Mouse (Mus musculus): ENCODE results near the gene Ppm1l.
A peak's percentile ranks its signal among the peaks of the same experiment; 100 is the strongest.

Ppm1l gene

GRCm38 (mm10) chr3:69494233-69495010, 177.8 kb downstream of the Ppm1l start:
- DNase-seq (ENCODE audit: low spot score): no peak

- DNase-seq (ENCODE audit: low spot score): no peak
These were observed 180.5 kb downstream of the Ppm1l start for GRCm38 (mm10) chr3:69497178-69497577.

- DNase-seq (ENCODE audit: low spot score): no peak
These were observed 185.3 kb downstream of the Ppm1l start for GRCm38 (mm10) chr3:69502009-69502408.

- no peak for DNase-seq (ENCODE audit: low spot score)
These were observed 185.9 kb downstream of the Ppm1l start for GRCm38 (mm10) chr3:69502527-69502926.

- DNase-seq (ENCODE audit: low spot score): no peak
These were observed 188.4 kb downstream of the Ppm1l start for GRCm38 (mm10) chr3:69505090-69505489.

- no peak for DNase-seq (ENCODE audit: low spot score)
These were observed 189.7 kb downstream of the Ppm1l start for GRCm38 (mm10) chr3:69506352-69506751.

GRCm38 (mm10) chr3:69509411-69509952, 192.8 kb downstream of the Ppm1l start:
- DNase-seq (ENCODE audit: low spot score): no peak

- no peak for DNase-seq (ENCODE audit: low spot score)
These were observed 195.2 kb downstream of the Ppm1l start for GRCm38 (mm10) chr3:69511881-69512280.

GRCm38 (mm10) chr3:69512402-69512801, 195.7 kb downstream of the Ppm1l start:
- no peak for DNase-seq (ENCODE audit: low spot score)

GRCm38 (mm10) chr3:69515730-69516350, 199.2 kb downstream of the Ppm1l start:
- no peak for DNase-seq (ENCODE audit: low spot score)

- DNase-seq (ENCODE audit: low spot score): no peak
These were observed 202.5 kb downstream of the Ppm1l start for GRCm38 (mm10) chr3:69519188-69519587.

- no peak for DNase-seq (ENCODE audit: low spot score)
These were observed 203.3 kb downstream of the Ppm1l start for GRCm38 (mm10) chr3:69519789-69520558.

- no peak for DNase-seq (ENCODE audit: low spot score)
These were observed 205.6 kb downstream of the Ppm1l start for GRCm38 (mm10) chr3:69522270-69522669.

GRCm38 (mm10) chr3:69524356-69525071, 207.9 kb downstream of the Ppm1l start:
- DNase-seq (ENCODE audit: low spot score): peak; percentile 93

GRCm38 (mm10) chr3:69525072-69525529, 208.4 kb downstream of the Ppm1l start:
- peak; percentile 17 for DNase-seq (ENCODE audit: low spot score)

GRCm38 (mm10) chr3:69527384-69527783, 210.7 kb downstream of the Ppm1l start:
- DNase-seq (ENCODE audit: low spot score): no peak

GRCm38 (mm10) chr3:69529576-69529975, 212.9 kb downstream of the Ppm1l start:
- no peak for DNase-seq (ENCODE audit: low spot score)

GRCm38 (mm10) chr3:69531511-69531910, 214.8 kb downstream of the Ppm1l start:
- DNase-seq (ENCODE audit: low spot score): no peak

- no peak for DNase-seq (ENCODE audit: low spot score)
These were observed 216.0 kb downstream of the Ppm1l start for GRCm38 (mm10) chr3:69532687-69533086.

GRCm38 (mm10) chr3:69535486-69535885, 218.8 kb downstream of the Ppm1l start:
- DNase-seq (ENCODE audit: low spot score): no peak

GRCm38 (mm10) chr3:69535941-69536647, 219.4 kb downstream of the Ppm1l start:
- no peak for DNase-seq (ENCODE audit: low spot score)
